Mouse (Mus musculus) heart, postnatal 0 days (tissue): ENCODE data around the gene Gmds.

Experiments
- CTCF ChIP-seq: IDR thresholded peaks from 2 replicates; pipeline ENCODE4 v1.5.1; 2016; ENCODE audit warnings: antibody characterized with exemption, control low read depth, low read depth
- EP300 ChIP-seq: IDR thresholded peaks from 2 replicates; pipeline ENCODE4 v1.6.1; 2016; ENCODE audit warnings: antibody characterized with exemption, low read depth

- no peak for TF ChIP-seq CTCF
- TF ChIP-seq EP300: no peak
Measured at GRCm38 (mm10) chr13:32318309-32318708, 20.2 kb downstream of the Gmds start.
